Mouse (Mus musculus) forebrain, postnatal 0 days (tissue): ENCODE data around the gene Ankrd24. TPM values are rescaled to one million over a fixed set of nuclear protein-coding genes. Genes with fewer than 3 reads are reported as not detected.
A peak's percentile ranks its signal among the peaks of the same experiment; 100 is the strongest.

ENCODE experiments used
- ATAC-seq: fragments of 200-750 bp; cut with Nextera tagmentation; 2 replicates; pipeline ENCODE4 v1.8.0; 2017; ENCODE audit warnings: mild to moderate bottlenecking, moderate library complexity
- DNase-seq: peaks from one replicate; pipeline ENCODE4 v3.0.0-alpha.2; 2015
- H3K27ac ChIP-seq: fragments of 300-500 bp; sonication (generic); 2 replicates; pipeline ENCODE4 v1.5.1; 2014; ENCODE audit warnings: low read depth, mild to moderate bottlenecking, antibody characterized with exemption, low read length, moderate library complexity, mixed read lengths
- H3K27me3 ChIP-seq: fragments of 300-500 bp; sonication (generic); 2 replicates; pipeline ENCODE4 v1.6.1; 2014; ENCODE audit warnings: mild to moderate bottlenecking, low read length, mixed read lengths; ENCODE audit not compliant: insufficient read depth
- H3K36me3 ChIP-seq: fragments of 300-500 bp; sonication (generic); 2 replicates; pipeline ENCODE4 v1.6.1; 2014; ENCODE audit warnings: mild to moderate bottlenecking, moderate library complexity; ENCODE audit not compliant: insufficient read depth
- H3K4me1 ChIP-seq: fragments of 300-500 bp; sonication (generic); 2 replicates; pipeline ENCODE4 v1.6.1; 2014; ENCODE audit warnings: antibody characterized with exemption; ENCODE audit not compliant: insufficient read depth
- H3K4me2 ChIP-seq: fragments of 300-500 bp; sonication (generic); 2 replicates; pipeline ENCODE4 v1.6.1; 2014; ENCODE audit warnings: low read depth, mild to moderate bottlenecking, moderate library complexity
- H3K4me3 ChIP-seq: fragments of 300-500 bp; sonication (generic); 2 replicates; pipeline ENCODE4 v1.5.1; 2014; ENCODE audit warnings: low read depth, low read length, mixed read lengths
- H3K9ac ChIP-seq: fragments of 300-500 bp; sonication (generic); 2 replicates; pipeline ENCODE4 v1.6.1; 2014; ENCODE audit warnings: mild to moderate bottlenecking
- H3K9me3 ChIP-seq: fragments of 300-500 bp; sonication (generic); 2 replicates; pipeline ENCODE4 v1.6.1; 2016; ENCODE audit warnings: low read length
- CTCF ChIP-seq: sonication (generic); IDR thresholded peaks from 2 replicates; pipeline ENCODE4 v1.5.1; 2016; ENCODE audit warnings: antibody characterized with exemption, control low read depth, low read depth
- WGBS: fragments of 180-500 bp; shearing (Covaris S2); extraction: QIAGEN DNeasy Blood & Tissue Kit; methylation state at CpG from one replicate; pipeline ENCODE4 v1.1.7; 2014; 5-methylcytosine and 5-hydroxymethylcytosine counted together
- polyA plus RNA-seq: library from polyadenylated mRNA; unstranded; fragments of >200 nt; fragmentation: Nextera tagmentation; extraction: Ambion mirVana; gene quantifications from 2 replicates; pipeline ENCODE4 v1.2.1, GENCODE M21; 2015
- total RNA-seq: library from RNA; depleted of rRNA; stranded (reverse); fragments of >200 nt; gene quantifications from 2 replicates; pipeline ENCODE4 v1.2.3, GENCODE M21; 2014

Ankrd24 gene
- total and polyA plus RNA-seq, 2 experiments from 2014 or later: 11.4 to 63.6 TPM

GRCm38 (mm10) chr10:81599630-81600029 is 28.7 kb upstream of the Ankrd24 start:
- WGBS: 88% methylated on average over 5 of the region's 5 CpGs
- H3K9me3 ChIP-seq: no peaks in the 10 kb centered on the region
- no peak overlapping the region for H3K27ac ChIP-seq
- peaks cover 17% of the 10 kb centered on the region for H3K27me3 ChIP-seq
- ATAC-seq (no peak), DNase-seq (no peak)
- no peak overlapping the region for H3K4me3 ChIP-seq
- no peak overlapping the region for H3K4me2 ChIP-seq
- no peak overlapping the region for H3K9ac ChIP-seq
- H3K4me1 ChIP-seq: peaks cover 17% of the 10 kb centered on the region
- H3K36me3 ChIP-seq: no peaks in the 10 kb centered on the region
- TF ChIP-seq CTCF: no peak

- H3K4me3 ChIP-seq: no peak overlapping the region
- H3K36me3 ChIP-seq: no peaks in the 10 kb centered on the region
- no peak for DNase-seq
- no peak for ATAC-seq
- peaks cover 17% of the 10 kb centered on the region for H3K4me1 ChIP-seq
- peaks cover 13% of the 10 kb centered on the region; the same call in 1 of the 2 replicates for H3K27me3 ChIP-seq
- no peak overlapping the region for H3K9ac ChIP-seq
- no peak overlapping the region for H3K4me2 ChIP-seq
- TF ChIP-seq CTCF: no peak
- no peaks in the 10 kb centered on the region for H3K9me3 ChIP-seq
- WGBS: 54% methylated on average over 10 of the region's 10 CpGs
- H3K27ac ChIP-seq: no peak overlapping the region
Measured at GRCm38 (mm10) chr10:81600096-81600495, 28.2 kb upstream of the Ankrd24 start.

GRCm38 (mm10) chr10:81600738-81601203 is 27.6 kb upstream of the Ankrd24 start, which contains the start of gene Tle6:
TSS of gene Tle6 (minus strand) at chr10:81601073.
- no peak within 1 kb of the TSS; the same call in 1 of the 2 replicates for H3K9ac ChIP-seq
- no peaks in the 10 kb centered on the region for H3K36me3 ChIP-seq
- peaks cover 8% of the 10 kb centered on the region; the same call in 1 of the 2 replicates for H3K27me3 ChIP-seq
- TF ChIP-seq CTCF: no peak
- H3K9me3 ChIP-seq: no peaks in the 10 kb centered on the region
- DNase-seq: peak; percentile 97
- no peak within 1 kb of the TSS for H3K27ac ChIP-seq
- H3K4me3 ChIP-seq: peak within 1 kb of the TSS; percentile 29
- WGBS: under 1% methylated on average over 28 of the region's 28 CpGs
- H3K4me1 ChIP-seq: peaks cover 17% of the 10 kb centered on the region
- peak; percentile 82 for ATAC-seq
- peak within 1 kb of the TSS; percentile 64 for H3K4me2 ChIP-seq

- H3K9ac ChIP-seq: no peak overlapping the region
- no peaks in the 10 kb centered on the region for H3K9me3 ChIP-seq
- ATAC-seq: no peak
- H3K27me3 ChIP-seq: 0 out of 2 replicates have a peak, but pooled peaks cover 4% of the 10 kb centered on the region
- TF ChIP-seq CTCF: no peak
- no peak for DNase-seq
- H3K4me1 ChIP-seq: peaks cover 12% of the 10 kb centered on the region
- H3K4me3 ChIP-seq: no peak overlapping the region
- no peak overlapping the region for H3K27ac ChIP-seq
- 20% methylated on average over 7 of the region's 7 CpGs for WGBS
- no peaks in the 10 kb centered on the region for H3K36me3 ChIP-seq
- peak overlapping the region; percentile 64 for H3K4me2 ChIP-seq
Measured at GRCm38 (mm10) chr10:81601396-81601905, 26.9 kb upstream of the Ankrd24 start.

GRCm38 (mm10) chr10:81602741-81603151 is 25.6 kb upstream of the Ankrd24 start:
- Histone ChIP-seq H3K4me2 (no peak overlapping the region), H3K4me3 (no peak overlapping the region), H3K9ac (no peak overlapping the region), H3K4me1 (peaks cover 12% of the 10 kb centered on the region), H3K27me3 (0 out of 2 replicates have a peak, but pooled peaks cover 4% of the 10 kb centered on the region), H3K27ac (no peak overlapping the region), H3K9me3 (no peaks in the 10 kb centered on the region), H3K36me3 (no peaks in the 10 kb centered on the region)
- peak; percentile 81 for TF ChIP-seq CTCF
- DNase-seq (peak; percentile 78), ATAC-seq (no peak)
- WGBS: 16% methylated on average over 4 of the region's 4 CpGs

GRCm38 (mm10) chr10:81604019-81604967 is 24.0 kb upstream of the Ankrd24 start:
- peak overlapping the region; percentile 72; the same call in 1 of the 2 replicates for H3K4me2 ChIP-seq
- ATAC-seq (no peak), DNase-seq (no peak)
- no peak overlapping the region for H3K27ac ChIP-seq
- no peak for TF ChIP-seq CTCF
- peaks cover 12% of the 10 kb centered on the region for H3K4me1 ChIP-seq
- no peak overlapping the region for H3K9ac ChIP-seq
- 82% methylated on average over 12 of the region's 12 CpGs for WGBS
- H3K36me3 ChIP-seq: no peaks in the 10 kb centered on the region
- no peaks in the 10 kb centered on the region for H3K9me3 ChIP-seq
- H3K27me3 ChIP-seq: no peaks in the 10 kb centered on the region
- H3K4me3 ChIP-seq: peak overlapping the region; percentile 5; the same call in 1 of the 2 replicates
